Mouse (Mus musculus) kidney, postnatal 25 days (tissue): ENCODE measurements around the gene Yipf6.
"Not testable (repeated sequence)": the region's sequence is repeated elsewhere in the genome, so short reads cannot be mapped to it uniquely, and the experiment has no call there.

Source experiments
- DNase-seq, 2 experiments: peaks; one replicate each; pipeline ENCODE4 v3.0.0; 2021; ENCODE audit warnings: mixed read lengths in 2 of 2

Yipf6 gene

DNA sequence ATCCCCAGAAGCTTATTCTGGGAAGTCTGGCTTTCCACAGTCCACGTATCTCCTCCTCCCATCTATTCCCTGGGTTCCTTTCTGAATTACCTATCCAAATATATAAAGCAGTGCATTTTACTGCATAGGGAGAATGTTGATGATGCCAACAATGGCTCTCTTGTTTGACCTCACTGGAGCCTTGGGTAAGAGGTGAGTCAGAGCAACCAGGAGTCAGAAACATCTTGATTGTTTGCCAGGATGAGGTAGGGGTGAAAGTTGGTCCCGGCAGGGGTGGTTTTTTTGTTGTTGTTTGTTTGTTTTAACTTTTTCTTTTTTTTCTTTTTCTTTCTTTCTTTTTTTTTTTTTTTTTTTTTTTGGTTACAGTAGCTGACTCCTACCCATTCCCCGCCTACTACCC lies at the start of gene Yipf6:
TSS of gene Yipf6 (plus strand) at position 216 of the 400 bp plus-strand sequence.
- no peak for DNase-seq

DNA sequence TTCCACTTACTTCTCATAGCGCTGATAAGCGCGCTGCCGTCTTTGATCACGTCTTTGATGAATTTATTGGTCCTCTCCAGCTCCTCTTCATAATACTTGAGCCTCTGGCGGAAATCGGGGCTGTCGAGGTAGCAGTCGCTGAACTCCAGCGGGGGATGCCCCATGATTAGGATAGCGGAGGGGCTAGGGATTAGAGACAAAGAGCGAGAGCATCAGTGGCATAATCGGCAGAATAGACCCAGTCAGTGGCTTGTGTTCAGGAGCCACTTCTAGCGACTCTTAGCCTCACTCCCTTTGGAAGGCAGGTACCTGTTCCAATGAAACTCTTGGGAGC lies 46.1 kb upstream of the Yipf6 start:
- DNase-seq = no peak

DNA sequence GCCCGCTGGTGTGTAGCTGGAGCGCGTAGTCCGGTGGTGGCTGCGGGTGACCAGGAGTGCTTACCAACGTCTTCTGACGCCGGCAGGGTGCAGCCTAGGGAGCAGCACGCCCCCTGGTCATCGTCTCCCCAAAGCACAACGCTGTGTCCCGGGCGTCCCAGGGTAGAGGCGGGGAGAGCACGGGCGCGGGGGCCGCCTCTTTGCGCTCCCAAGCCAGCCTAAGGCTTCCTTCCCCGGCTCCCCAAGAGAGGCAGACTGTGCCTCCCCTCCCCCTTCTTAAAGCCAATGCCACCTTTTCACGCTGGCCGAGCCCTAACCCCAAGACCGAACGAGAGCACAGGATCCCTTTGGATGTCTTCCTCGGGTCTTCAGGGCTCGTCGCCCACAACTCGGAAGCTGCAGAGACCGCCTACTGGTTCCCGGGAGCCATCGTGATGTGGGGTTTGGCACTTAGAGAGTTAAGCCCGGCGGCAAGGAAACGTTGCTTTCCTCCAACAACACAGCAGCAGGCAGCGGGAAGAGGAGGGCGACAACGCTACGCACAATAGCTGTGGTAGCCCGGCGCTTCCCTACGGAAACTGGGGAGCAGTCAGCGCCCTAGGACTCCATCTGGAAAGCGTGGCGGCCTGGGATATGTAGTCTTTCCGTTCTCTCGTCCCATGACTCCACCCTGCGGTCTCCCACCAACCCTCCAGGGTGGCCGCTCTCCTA lies 45.6 kb upstream of the Yipf6 start, which contains the start of gene Ophn1:
TSS of gene Ophn1 (minus strand) at position 620 of the 711 bp plus-strand sequence.
- DNase-seq = peak; percentile 71 to 83

DNA sequence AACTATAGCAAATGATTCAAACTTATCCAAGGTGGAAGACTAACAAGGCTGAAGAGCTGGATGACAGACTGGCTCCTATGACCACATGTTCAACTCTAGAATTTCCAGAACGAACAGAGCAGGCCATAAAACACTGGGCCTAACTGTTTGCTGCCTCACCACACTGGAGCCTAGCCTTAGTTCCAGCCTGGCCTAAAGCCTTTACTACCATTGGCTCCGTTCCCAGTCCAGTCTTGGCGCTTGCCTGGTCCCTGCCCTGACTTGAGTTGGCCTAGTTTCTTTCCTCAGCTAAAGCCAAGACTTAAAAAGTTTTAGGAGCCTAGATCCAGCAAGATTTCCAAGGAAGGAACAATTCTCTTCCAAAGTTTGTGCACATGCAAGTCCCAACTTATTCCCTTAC lies 37.8 kb upstream of the Yipf6 start:
- peak; percentile 67 to 78 for DNase-seq

DNA sequence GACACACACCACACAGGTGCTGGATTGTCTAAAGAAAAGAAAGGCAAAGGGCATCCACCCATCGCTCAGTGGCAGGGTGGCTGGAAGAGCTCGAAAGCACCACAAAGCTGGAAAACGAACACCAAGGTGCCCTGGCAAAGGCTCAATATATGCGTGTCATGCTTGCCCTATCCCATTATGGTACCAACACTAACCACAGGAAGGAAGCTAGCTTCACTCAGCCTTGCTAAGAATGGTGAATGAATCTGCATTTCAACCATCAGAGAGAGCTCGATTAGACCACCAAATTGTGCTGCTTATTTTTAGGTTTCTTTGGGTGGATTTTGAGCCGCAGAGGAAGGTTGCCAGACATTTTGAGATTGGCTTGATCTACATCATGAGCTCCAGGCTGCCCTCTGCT lies 31.9 kb upstream of the Yipf6 start:
- DNase-seq = no peak

DNA sequence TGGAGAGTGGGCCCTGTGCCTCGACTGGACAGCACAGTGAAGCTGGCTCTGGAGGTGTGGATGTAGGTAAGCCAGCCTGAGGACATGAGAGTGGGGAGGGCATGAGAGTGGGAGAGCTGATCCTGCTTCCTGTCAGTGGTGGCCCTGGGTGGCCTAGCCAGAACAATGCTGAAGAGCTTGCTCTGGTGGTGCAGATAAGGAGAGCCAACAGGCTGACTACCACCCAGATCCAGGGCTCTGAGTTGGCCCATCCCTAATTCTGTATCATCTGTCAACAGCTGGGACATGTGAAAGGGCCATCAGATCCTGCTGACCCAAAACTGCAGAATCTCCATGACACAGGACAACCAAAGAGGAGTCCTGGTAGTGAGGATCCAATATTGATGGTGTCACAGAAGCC lies 27.2 kb upstream of the Yipf6 start:
- no peak for DNase-seq

DNA sequence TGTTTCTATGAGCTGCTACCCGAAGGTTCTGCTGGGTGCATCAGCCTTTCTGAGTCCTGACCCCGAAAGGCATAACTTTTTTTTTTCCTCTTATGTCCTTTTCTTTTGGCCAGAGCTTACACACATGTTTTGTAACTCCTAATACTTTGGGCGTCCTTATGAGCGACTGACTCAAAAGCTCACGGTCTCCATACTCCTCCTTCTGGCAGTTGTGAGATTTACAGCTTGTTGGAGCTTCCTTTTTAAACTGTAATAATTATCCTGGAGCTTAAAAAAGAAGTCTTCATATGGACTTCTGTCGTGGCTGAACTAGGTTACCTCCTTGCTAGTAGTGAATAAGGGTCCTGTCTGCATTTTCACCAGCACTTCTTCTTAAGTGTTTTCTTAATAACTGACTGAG lies 16.7 kb upstream of the Yipf6 start:
- peak in 1 of 2 experiments; percentile 50 for DNase-seq

DNA sequence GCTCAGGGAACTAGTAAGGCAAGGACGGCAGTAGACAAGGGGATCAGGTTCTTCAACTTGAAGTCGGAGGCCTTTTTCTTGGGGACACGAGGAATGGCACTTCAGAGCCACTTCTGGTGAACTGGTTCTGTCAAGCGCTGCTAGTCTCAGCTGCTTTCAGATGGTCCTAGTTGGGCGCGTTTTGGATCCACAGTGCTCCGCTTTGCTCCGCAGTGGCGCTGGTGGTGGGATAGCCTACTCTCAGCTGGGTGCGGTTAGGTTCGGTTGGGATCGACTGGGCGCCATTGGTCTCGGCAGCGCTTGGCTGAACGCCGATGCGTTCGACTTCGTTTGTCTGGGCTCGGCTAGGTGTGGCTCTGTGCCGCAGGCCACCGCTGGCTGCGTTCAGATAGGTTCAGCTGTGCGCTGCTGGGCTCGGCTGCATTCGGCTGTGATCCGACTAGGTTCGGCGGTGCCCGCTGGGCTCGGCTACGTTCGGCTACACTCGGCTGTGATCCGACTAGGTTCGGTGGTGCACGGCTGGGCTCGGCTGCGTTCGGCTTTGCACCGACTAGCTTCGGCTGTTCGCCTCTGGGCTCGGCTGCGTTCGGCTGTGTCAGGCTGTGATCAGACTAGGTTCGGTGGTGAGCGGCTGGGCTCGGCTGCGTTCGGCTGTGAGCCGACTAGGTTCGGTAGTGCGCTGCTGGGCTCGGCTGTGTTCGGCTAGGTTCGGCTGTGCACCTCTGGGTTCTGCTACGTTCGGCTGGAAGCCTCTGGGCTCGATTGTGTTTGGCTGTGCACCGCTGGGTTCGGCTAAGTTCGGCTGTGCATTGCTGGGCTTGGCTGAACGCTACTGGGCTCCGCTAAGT lies 815 bp downstream of the Yipf6 start:
- DNase-seq = peak; percentile 96 to 97

DNA sequence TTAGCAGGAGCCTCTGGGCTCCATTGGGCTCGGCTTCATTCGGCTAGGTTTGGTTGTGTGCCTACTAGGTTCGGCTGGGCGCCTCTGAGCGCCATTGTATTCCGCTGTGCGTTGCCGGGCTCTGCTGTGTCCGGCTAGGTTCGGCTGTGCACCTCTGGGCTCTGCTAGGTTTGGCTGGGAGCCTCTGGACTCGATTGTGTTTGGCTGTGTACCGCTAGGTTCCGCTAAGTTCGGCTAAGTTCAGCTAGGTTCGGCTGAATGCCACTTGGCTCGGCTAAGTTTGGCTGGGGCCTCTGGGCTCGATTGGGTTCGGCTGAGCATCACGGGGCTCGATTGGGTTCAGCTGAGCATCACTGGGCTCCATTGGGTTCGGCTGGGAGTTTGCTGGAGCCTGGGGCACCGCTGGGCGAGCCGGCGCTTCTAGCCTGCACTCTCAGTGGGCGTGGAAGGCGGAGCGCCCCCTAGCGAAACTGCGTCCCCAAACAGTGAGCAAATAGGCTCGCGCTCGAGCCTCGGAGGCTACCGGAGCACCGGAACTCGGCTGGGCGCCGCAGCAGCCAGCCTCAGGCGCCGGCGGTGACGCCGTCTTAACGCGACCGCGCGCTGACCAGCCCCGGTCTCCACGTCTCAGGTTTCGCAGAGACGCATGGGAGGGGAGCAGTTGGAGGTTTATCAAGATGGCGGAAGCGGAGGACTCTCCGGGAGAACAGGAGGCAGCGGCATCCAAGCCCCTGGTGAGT lies 1.6 kb downstream of the Yipf6 start:
- DNase-seq = peak; percentile 94 to 95

DNA sequence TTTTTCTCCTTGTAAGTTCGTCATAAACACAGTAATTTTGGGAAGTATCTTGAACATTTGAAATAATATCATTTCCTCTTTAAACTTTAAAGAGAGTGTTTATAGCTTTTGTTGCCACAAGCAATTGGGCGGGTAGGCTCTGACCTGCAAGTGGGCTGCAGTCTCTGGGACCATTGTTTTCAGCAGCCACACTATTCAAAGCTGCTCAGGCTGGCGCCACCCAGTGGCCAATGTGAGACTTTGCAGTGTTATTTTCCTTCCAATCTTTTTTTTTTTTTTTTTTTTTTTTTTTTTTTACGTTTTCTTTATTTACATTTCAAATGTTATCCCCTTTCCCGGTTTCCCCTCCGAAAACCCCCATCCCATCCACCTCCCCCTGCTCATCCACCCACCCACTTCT lies 17.8 kb downstream of the Yipf6 start:
- peak; percentile 2 to 42 for DNase-seq

DNA sequence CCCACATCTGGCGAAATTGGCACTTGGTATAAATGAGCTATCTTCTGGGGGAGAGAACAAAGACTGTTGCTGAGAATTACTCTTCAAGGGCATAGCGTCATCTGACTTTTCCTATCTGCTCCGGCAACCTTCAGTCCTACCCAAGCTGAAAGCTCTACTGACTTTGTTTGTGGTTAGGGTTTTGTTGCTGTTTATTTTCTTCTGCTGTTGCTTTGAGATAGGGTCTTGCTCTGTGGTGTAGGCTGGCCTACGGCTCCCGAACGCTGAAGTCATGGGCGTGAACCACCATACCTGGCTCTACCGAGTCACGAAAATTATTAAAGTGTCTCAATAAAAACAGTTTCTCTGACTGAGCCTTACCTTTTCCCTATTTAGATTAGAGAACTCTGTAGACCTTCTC lies 22.2 kb downstream of the Yipf6 start:
- DNase-seq = no peak

DNA sequence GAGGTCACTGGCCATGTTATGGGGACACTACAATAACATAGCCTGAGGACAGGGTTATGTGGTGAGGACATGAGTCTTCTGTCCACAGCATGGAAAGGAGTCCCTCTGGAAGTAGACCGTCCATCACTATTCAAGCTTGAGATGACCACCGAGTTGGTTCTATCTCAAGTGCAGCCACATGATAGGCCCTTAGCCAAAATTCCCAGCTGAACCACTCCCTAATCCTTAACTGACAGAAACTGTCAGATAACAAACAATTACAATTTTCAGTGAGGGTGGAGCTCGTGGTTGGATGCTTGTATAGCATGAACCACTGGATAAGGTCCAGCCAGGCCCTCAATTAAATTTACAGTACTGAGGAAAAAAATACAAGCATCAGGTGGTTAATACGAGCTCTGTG lies 22.9 kb downstream of the Yipf6 start:
- no peak for DNase-seq

DNA sequence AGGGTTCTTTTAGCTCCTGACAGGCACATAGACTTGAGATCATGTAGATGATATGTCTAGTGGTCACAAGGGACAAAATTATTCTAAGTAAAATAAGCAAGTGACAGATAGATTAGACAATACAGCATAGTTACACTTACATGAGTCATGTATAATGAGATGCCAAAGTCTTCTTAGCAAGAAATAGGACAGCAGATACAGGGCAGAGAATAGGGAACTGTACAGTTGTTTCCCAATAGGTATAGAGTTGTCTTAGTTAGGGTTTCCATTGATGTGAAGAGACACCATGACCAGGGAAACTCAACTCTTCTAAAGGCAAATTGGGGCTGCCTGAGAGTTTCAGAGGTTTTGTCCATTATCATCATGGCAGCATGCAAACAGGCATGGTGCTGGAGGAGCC lies 27.6 kb downstream of the Yipf6 start:
- no peak for DNase-seq

DNA sequence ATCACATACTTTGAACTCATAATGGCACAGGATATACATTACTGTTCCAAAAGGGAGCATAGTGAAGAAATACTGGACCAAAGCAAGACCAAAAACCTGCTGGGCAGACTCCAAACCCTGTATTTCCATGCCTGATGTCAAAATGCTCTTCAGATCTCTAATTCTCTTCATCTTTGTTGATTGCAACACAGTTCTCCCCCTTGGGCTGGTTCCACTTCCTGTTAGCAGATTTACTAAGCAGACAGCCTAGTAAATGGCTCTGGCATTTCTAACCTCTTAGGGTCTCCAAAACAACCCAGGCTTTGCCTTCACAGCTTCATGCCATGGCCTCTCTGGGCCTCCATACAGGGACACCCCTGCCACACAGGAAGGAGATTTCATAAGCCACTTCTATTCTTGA lies 28.4 kb downstream of the Yipf6 start:
- no peak for DNase-seq

DNA sequence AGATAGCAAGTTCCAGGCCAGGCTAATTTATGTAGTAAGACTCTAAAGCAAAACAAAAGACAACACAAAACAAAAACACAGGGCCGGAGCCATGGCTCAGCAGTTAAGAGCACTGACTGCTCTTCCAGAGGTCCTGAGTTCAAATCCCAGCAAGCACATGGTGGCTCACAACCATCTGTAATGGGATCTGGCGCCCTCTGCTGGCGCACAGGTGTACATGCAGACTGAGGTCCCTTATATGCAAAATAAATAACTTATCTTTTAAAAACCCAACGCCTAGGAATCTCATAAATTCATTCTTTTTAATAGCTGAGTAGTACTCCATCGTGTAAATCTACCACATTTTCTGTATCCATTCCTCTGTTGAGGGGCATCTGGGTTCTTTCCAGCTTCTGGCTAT lies 50.5 kb downstream of the Yipf6 start:
- DNase-seq = not testable (repeated sequence)

DNA sequence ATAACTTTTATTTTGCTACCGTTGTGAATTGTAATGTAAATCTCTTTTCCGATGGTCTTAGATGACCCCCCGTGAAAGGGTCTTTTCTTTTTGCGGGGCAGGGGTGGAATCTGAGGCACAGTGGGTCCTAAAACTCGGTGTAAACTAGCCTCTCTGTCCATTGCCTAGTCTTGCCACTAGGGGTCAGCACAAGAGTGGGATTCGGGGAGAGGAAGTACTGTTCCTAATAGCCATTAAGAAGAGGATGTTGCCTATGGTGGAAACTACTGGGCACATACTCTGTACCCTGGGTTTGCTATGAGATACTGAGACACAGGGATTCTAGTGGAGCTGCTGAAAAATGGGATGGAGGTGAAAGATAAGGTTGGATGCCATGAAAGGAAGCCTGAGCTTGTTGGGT lies 53.5 kb downstream of the Yipf6 start:
- DNase-seq = peak; percentile 57 to 70
